Mouse (Mus musculus) stomach, postnatal 0 days (tissue): Measurements from ENCODE around the gene Picalm.

Experiments used
- CTCF ChIP-seq: IDR thresholded peaks from 2 replicates; pipeline ENCODE4 v1.5.1; 2016; ENCODE audit warnings: antibody characterized with exemption, low read depth, mild to moderate bottlenecking, moderate library complexity
- EP300 ChIP-seq: optimal IDR thresholded peaks from 2 replicates; pipeline ENCODE3; 2016; ENCODE audit warnings: antibody characterized with exemption

DNA sequence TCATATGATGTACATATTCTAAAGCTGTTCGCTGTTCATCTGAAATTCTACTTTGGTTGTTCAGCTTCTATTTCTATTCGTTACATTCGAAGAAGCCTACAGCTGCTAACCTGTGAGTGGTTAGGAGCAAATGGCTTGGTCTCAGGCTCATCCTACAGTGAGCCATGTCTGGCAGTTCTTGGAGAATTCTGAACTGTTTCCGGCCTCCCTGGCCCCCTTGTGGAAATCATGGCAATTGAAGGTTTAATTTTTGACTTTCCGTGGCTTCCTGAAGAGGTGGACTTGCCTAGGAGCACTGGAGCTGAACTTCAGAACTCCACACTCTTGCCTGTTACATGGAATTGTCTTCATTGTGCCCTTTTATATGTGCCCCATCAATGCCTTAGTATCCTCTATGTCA, 122.9 kb downstream of the Picalm start:
- TF ChIP-seq EP300 = no peak
- peak; percentile 61 for TF ChIP-seq CTCF
